Mouse (Mus musculus) lung, adult 2 months (tissue): ENCODE data around the gene Asb8. TPM values are rescaled to one million over a fixed set of nuclear protein-coding genes. Genes with fewer than 3 reads are reported as not detected.

Source experiments
- DNase-seq: peaks from one replicate; pipeline ENCODE4 v3.0.0; 2022
- H3K4me1 ChIP-seq: fragments of 200-500 bp; 2 replicates; pipeline ENCODE4 v1.6.1; 2011; ENCODE audit warnings: low read length; ENCODE audit not compliant: control insufficient read depth, insufficient read depth
- H3K4me3 ChIP-seq: fragments of 200-500 bp; replicated peaks from 2 replicates; pipeline ENCODE3; 2011; ENCODE audit warnings: low read depth, mild to moderate bottlenecking, control low read depth, low read length; ENCODE audit errors: extremely low read depth
- CTCF ChIP-seq: fragments of 200-500 bp; IDR thresholded peaks from 2 replicates; pipeline ENCODE4 v1.5.1; 2011; ENCODE audit warnings: mild to moderate bottlenecking, low read length, control low read depth; ENCODE audit not compliant: insufficient read depth
- POLR2A ChIP-seq: fragments of 200-500 bp; IDR thresholded peaks from 2 replicates; pipeline ENCODE4 v1.6.1; 2011; ENCODE audit warnings: low read depth, mild to moderate bottlenecking, control low read depth, low read length, borderline replicate concordance; ENCODE audit errors: extremely low read depth
- WGBS: fragments of 180-500 bp; shearing (Covaris S2); methylation state at CpG from one replicate; pipeline ENCODE4 v1.1.7; 2018; 5-methylcytosine and 5-hydroxymethylcytosine counted together
- polyA plus RNA-seq: library from polyadenylated mRNA; depleted of rRNA; stranded (reverse); fragments of >200 nt; gene quantifications from 2 replicates; pipeline ENCODE4 v1.2.3, GENCODE M21; 2012

The Asb8 gene
- polyA plus RNA-seq, 1 experiment = 40.0 TPM

DNA sequence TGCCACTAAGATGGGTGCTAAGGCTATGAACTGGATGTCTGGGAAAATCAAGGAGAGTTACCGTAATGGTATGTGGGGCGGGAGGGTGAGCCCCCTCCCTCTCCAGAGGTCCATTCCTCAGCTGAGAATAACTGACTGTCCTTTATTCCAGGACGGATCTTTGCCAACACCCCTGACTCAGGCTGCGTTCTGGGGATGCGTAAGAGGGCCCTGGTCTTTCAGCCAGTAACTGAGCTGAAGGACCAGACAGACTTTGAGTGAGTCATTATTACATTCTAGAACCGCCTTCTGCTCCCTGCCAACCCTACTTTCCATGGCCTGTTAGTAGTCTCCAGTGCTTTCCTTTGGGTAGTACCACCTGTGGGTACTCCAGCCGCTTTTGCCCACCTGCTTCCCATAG lies 34.0 kb downstream of the Asb8 start:
- whole genome bisulfite sequencing = 82% methylated on average over 7 of the region's 7 CpGs
- TF ChIP-seq CTCF (no peak), POLR2A (no peak)
- H3K4me3 ChIP-seq = no peak overlapping the region
- H3K4me1 ChIP-seq = no peaks in the 10 kb centered on the region
- DNase-seq = no peak

DNA sequence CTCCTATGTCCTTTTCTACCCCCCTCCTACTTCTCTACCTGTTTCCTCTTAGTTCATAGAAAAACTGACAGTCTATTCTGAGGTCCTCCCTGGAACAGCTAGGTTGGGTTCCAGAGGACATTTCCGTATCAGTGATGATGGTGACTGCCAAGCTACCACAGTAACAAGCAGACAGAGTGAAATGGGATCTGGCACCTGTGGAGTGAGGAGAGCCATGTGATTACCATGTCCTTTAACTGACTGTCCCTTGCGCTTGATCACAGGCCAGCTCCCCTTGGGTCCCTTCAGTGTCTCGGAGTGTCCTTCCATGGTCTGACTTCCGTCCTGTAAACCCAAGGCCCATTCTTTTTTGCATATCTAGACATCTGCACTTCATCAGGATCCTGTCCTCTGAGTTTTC lies 34.4 kb downstream of the Asb8 start:
- WGBS = 85% methylated on average over 4 of the region's 4 CpGs
- TF ChIP-seq POLR2A = no peak
- TF ChIP-seq CTCF = no peak
- Histone ChIP-seq H3K4me3 (no peak overlapping the region), H3K4me1 (no peaks in the 10 kb centered on the region)
- DNase-seq = no peak

DNA sequence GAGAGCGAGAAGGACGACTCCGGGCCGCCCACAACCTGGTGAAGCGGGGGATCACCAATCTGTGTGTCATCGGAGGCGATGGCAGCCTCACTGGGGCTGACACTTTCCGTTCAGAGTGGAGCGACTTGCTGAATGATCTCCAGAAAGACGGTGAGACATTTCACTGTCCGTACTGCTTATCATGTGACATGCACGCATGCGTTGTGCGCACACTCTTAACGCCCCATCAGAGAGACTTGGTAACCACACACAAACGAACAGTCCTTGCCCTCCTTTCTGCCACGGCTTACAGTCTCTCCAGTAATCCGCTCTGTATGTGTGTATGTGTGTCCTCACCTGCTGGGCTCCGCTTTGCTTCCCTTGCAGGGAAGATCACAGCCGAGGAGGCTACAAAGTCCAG lies 44.6 kb downstream of the Asb8 start:
- no peak for DNase-seq
- no peak for TF ChIP-seq POLR2A
- no peak for TF ChIP-seq CTCF
- Histone ChIP-seq H3K4me3 (no peak overlapping the region), H3K4me1 (no peaks in the 10 kb centered on the region)
- WGBS = 92% methylated on average over 20 of the region's 20 CpGs

DNA sequence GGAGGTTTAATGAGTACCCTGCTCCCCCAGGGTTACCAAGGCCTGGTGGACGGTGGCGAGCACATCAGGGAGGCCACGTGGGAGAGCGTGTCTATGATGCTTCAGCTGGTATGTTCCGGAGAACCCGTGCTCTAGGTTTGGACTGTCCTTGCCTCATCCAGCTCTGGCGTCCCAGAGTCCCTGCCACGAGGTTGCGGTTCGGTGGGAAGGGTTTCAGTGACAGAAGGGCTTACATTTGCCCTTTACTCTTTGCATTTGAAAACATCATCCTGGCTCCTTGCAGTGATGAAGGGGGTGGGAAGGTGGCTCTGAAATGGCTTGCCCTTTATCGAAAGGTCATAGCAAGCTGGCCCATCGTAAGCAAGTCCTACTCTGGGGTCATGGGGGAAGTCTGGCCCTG lies 46.1 kb downstream of the Asb8 start:
- Histone ChIP-seq H3K4me1 (no peaks in the 10 kb centered on the region), H3K4me3 (no peak overlapping the region)
- 94% methylated on average over 12 of the region's 12 CpGs for WGBS
- DNase-seq = no peak
- TF ChIP-seq POLR2A (no peak), CTCF (no peak)

DNA sequence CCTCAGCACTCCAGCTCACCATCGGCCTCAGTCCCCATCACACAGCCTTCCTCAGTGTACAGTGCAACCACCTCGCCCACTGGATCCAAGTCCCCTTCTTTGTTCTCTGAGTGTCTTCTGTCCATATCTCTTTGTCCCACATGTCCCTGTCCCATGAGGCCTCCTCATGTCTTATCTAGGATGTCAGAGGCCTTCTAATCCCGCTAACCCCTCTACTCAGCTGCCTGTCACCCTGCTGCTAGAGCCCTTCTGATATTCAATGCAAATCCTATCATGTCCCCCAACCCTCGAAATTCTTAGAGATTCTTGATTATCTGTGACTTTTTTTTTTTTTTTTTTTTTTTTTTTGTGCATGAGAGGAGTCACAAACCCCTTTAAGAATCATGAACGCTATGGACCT lies 49.1 kb downstream of the Asb8 start:
- no peak for TF ChIP-seq POLR2A
- TF ChIP-seq CTCF = no peak
- WGBS = 82% methylated on average over 5 of the region's 5 CpGs
- Histone ChIP-seq H3K4me3 (no peak overlapping the region), H3K4me1 (no peaks in the 10 kb centered on the region)
- no peak for DNase-seq

DNA sequence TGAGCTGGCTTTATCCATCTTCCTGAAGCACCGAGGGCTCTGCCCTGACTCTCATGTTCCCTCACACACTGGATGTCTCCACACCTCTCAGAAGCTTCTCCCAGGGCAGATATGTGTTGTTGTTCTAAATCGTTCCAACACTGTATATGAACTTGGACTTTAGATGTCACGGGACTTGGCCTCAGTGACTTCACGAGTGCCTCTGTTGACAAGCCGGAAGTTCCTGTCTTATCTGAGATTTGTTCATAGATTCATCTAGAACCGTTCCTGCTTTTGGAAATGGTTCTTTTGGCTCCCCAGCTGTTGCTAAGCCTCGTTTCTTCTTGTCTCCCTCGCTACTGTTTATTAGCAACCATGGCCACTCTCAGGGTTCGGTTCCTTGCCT lies 49.7 kb downstream of the Asb8 start:
- 76% methylated on average over 9 of the region's 9 CpGs for WGBS
- TF ChIP-seq CTCF (no peak), POLR2A (no peak)
- no peak overlapping the region for H3K4me3 ChIP-seq
- DNase-seq = no peak
- H3K4me1 ChIP-seq = no peaks in the 10 kb centered on the region

DNA sequence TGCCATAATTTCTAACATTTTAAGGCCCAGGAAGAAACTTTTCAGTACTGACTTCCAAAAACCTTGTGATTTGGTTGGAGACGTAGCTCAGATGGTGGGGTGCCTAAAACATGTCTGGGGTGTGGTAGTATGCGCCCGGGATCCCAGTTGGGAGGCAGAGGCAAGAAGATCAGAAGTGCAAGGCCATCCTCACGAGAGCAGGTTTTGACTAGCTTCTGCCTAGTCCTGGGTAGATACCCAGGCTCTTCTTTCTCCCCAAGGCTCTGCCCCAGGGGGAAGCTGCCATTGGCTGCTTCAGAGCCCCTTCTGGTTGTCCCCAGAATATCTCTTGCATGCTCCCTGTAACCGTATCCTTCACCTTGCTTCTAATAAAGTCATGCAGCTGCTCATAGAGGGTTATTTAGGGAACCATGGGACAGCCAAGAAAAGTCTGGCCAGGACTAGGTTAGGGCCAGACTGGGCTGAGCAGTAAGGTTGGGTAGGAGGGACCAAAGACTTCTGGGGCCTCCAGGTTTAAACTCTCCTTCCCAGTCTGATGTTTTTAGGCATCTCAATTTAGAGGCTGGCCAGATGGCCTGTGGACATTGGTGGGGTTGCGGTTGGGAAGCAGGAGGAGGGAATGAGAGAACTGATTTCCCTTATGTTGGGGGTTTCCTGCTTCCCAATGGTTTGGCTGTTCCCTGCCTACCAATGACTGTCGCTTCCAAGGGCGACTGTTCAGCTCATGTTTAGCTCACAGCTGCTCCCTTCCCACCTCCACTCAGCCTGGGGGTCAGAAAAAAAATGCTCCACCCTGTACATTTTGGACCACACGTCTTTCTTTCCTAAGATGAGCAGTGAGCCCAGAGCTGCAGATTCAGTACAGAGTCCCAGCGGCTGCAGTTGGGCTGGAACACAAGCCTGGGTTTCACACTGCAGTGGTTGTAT lies 50.3 kb downstream of the Asb8 start:
- TF ChIP-seq POLR2A (no peak), CTCF (no peak)
- DNase-seq = no peak
- no peaks in the 10 kb centered on the region for H3K4me1 ChIP-seq
- WGBS = 86% methylated on average over 10 of the region's 10 CpGs
- no peak overlapping the region for H3K4me3 ChIP-seq

DNA sequence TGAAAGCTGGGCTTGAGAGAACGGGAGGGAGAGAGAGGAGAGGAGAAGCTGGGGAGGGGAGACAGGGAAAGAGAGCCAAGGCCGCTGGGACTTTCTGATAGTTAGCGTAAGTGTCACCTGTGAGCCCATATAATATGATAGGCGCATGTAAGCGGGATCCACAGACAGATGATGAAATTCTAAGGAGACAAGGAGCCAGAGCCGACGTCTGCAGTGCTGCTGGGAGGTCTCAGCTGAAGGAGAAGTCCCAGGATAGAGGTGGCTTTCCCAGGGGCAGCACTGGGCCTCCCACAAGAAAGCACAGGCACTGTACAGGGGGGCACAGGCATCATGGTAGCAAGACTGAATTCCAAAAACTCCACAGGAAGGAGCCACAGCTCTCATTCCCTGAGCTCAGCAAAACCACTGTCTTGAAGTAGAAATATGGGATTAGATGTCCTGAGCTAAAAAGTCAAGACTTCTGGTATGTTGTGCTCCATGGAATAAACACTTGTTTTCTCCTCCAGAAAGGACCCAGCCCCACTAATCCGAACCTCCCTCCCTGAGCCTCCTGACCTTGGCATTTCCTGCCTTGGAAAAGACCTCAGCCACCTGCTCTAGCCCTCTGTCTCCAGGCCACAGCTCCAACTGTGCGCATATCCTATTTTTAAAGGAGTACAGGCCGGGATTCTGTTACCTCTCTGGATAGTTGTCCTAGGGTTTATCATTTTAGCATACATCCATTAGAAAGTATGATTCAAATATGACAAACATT lies 51.1 kb downstream of the Asb8 start:
- no peak for TF ChIP-seq CTCF
- Histone ChIP-seq H3K4me3 (no peak overlapping the region), H3K4me1 (no peaks in the 10 kb centered on the region)
- no peak for DNase-seq
- WGBS = 81% methylated on average over 10 of the region's 10 CpGs

DNA sequence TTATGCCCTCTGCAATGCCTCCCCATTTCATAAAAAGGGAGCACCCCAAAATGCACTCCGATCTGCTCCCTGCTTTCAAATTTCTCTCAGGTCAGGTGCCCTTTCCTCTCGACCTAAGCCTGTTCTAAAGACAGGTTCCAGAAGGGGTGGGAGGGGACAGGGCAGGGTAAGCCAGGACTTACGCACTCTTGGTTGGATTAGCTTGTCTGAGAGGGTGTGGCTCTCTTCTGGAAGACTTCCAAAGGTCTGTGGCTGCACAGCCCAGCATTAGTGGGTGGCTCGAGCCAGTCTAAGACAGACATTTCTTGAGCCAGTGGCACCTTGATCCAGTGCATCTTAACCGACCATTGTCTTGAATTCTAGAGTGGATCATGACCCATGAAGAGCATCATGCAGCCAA lies 53.6 kb downstream of the Asb8 start:
- 56% methylated on average over 5 of the region's 5 CpGs for WGBS
- no peak for DNase-seq
- TF ChIP-seq POLR2A (no peak), CTCF (no peak)
- Histone ChIP-seq H3K4me1 (no peaks in the 10 kb centered on the region; the same call in 1 of the 2 replicates), H3K4me3 (no peak overlapping the region)
